Mouse (Mus musculus): ENCODE data around the gene Trim47. TPM values are rescaled to one million over a fixed set of nuclear protein-coding genes. Genes with fewer than 3 reads are reported as not detected.

Gene Trim47
- total and polyA plus RNA-seq, 2 experiments: 2.9 to 4.6 TPM

DNA sequence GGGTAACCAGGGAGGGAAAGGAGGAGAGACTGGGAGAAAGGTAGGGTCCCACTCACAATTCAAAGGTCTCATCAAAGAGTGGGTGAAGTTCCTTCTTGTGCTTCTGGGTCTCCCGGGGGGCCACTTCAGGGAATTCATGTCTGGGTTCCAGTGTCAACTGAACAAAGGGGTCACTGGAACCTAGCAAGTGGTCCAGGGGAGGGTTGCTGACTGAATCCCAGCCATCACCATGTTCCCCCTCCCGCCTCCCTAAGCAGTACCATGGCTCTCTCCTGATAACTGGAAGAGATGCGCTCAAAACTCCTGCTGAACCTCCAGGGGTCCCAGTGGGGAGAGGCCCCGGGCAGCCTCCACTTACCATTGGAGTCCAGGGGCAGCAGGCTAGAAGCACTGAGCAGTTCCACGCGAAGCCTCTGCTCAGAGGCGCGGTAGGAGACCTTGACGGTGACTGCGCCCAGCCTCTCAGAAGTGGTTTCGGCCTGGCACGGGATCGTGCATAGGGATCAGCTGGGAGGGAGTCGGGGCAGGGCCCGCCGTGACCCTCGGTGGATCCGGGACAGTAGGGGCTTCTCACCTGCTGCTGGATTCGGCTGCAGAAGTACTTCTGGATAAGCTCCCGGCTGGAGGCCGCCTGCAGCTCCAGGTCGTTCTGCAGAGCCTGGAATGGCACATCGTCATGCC, 62.7 kb downstream of the Trim47 start:
- WGBS: 69% methylated on average over 23 of the region's 23 CpGs
- Histone ChIP-seq H3K36me3 (ENCODE audit: control insufficient read depth, insufficient read depth, low read length) (peaks cover 2% of the 10 kb centered on the region; the same call in 1 of the 2 replicates), H3K27ac (replicated peaks; ENCODE audit: insufficient read depth, low read depth, low read length) (no peak overlapping the region), H3K4me3 (ENCODE audit: insufficient read depth, low read depth, low read length) (no peak overlapping the region), H3K4me1 (ENCODE audit: control insufficient read depth, insufficient read depth, low read length) (no peaks in the 10 kb centered on the region), H3K9ac (ENCODE audit: low read depth, low read length) (no peak overlapping the region), H3K27me3 (ENCODE audit: control insufficient read depth, insufficient read depth, low read length) (no peaks in the 10 kb centered on the region), H3K79me2 (ENCODE audit: control insufficient read depth, insufficient read depth, low read length) (no peaks in the 10 kb centered on the region)
- TF ChIP-seq POLR2A (IDR thresholded peaks at IDR 0.05; ENCODE audit: extremely low read depth, insufficient read depth, low read length) (no peak), CTCF (IDR thresholded peaks at IDR 0.05; ENCODE audit: low read depth, low read length) (no peak)
- no peak for DNase-seq (ENCODE audit: extremely low read depth, low read depth, low spot score)

DNA sequence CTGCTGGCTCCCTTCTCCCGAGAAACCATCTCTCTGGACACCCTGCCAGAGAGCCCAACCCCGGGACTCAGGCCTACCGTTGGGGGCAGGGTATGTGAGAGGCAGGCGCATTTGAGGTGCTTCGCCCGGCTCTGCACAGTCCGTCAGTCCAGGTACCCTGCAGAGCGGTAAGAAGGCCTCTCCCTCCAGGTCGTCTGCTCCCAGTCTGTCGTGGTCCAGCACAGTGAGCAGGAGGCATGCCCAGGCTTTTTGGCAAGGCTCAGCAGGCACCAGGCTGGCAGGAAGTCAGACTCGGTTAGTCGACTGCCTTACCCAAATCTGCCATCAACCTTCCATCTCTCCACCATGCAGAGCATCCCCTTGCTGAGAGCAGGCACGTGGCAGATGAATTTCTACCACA, 63.4 kb downstream of the Trim47 start:
- DNase-seq (ENCODE audit: extremely low read depth, low read depth, low spot score): no peak
- H3K36me3 ChIP-seq (ENCODE audit: control insufficient read depth, insufficient read depth, low read length): peaks cover 2% of the 10 kb centered on the region; the same call in 1 of the 2 replicates

GRCm38 (mm10) chr11:116062521-116062920, 64.5 kb downstream of the Trim47 start:
- TF ChIP-seq POLR2A (IDR thresholded peaks at IDR 0.05; ENCODE audit: extremely low read depth, insufficient read depth, low read length) (no peak), CTCF (IDR thresholded peaks at IDR 0.05; ENCODE audit: low read depth, low read length) (no peak)
- 82% methylated on average over 8 of the region's 8 CpGs for WGBS

More for the DNA sequence above, 63.4 kb downstream of the Trim47 start:
- H3K4me1 ChIP-seq (ENCODE audit: control insufficient read depth, insufficient read depth, low read length): no peaks in the 10 kb centered on the region
- H3K27me3 ChIP-seq (ENCODE audit: control insufficient read depth, insufficient read depth, low read length): no peaks in the 10 kb centered on the region
- no peaks in the 10 kb centered on the region for H3K79me2 ChIP-seq (ENCODE audit: control insufficient read depth, insufficient read depth, low read length)
- 53% methylated on average over 13 of the region's 13 CpGs for WGBS
- no peak overlapping the region for H3K4me3 ChIP-seq (ENCODE audit: insufficient read depth, low read depth, low read length)
- no peak overlapping the region for H3K9ac ChIP-seq (ENCODE audit: low read depth, low read length)
- H3K27ac ChIP-seq (replicated peaks; ENCODE audit: insufficient read depth, low read depth, low read length): no peak overlapping the region
- TF ChIP-seq CTCF (IDR thresholded peaks at IDR 0.05; ENCODE audit: low read depth, low read length) (no peak), POLR2A (IDR thresholded peaks at IDR 0.05; ENCODE audit: extremely low read depth, insufficient read depth, low read length) (no peak)

DNA sequence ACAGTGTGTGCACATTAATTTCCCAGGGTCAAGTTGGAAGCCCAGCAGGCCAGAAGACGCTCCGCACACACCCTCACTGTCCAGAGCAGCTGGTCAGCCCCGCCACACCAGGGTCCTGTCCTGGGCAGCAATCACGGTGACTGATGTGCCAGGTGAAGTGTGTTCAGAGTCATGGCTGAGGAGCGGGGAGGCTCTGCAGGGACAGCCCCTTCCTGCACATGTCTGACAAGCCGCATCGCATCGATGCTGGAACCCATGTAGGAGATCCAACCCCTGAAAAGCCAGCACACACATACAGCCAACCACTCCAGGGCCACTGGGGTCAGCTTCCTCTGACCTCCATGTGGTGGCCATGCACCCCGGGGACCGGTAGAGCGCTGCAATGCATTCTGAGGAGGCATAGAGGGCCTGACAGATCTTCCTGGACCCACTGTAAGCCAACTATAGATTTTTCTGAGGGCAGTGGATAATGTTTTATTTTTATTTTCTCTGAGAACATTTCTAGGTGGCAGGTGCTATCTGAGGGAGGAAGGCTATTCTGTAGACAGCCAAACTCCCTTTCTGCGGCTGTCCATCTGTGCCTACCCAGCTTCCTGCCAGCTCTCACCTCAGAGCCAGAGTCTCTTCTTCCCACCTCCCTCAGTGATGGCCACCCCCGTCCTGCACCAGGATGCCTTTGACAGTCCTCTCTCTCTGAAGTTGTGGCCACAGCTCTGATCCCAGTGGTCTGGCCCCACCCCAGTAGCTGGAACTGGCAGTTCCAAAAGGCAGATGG, 65.2 kb downstream of the Trim47 start:
- no peaks in the 10 kb centered on the region for H3K79me2 ChIP-seq (ENCODE audit: control insufficient read depth, insufficient read depth, low read length)
- 89% methylated on average over 13 of the region's 13 CpGs for WGBS
- no peak overlapping the region for H3K27ac ChIP-seq (replicated peaks; ENCODE audit: insufficient read depth, low read depth, low read length)
- H3K9ac ChIP-seq (ENCODE audit: low read depth, low read length): no peak overlapping the region
- TF ChIP-seq CTCF (IDR thresholded peaks at IDR 0.05; ENCODE audit: low read depth, low read length) (no peak), POLR2A (IDR thresholded peaks at IDR 0.05; ENCODE audit: extremely low read depth, insufficient read depth, low read length) (no peak)
- H3K4me1 ChIP-seq (ENCODE audit: control insufficient read depth, insufficient read depth, low read length): no peaks in the 10 kb centered on the region
- H3K4me3 ChIP-seq (ENCODE audit: insufficient read depth, low read depth, low read length): no peak overlapping the region
- H3K27me3 ChIP-seq (ENCODE audit: control insufficient read depth, insufficient read depth, low read length): no peaks in the 10 kb centered on the region
- peaks cover 2% of the 10 kb centered on the region; the same call in 1 of the 2 replicates for H3K36me3 ChIP-seq (ENCODE audit: control insufficient read depth, insufficient read depth, low read length)
- no peak for DNase-seq (ENCODE audit: extremely low read depth, low read depth, low spot score)

More at GRCm38 (mm10) chr11:116062521-116062920, 64.5 kb downstream of the Trim47 start:
- Histone ChIP-seq H3K27ac (replicated peaks; ENCODE audit: insufficient read depth, low read depth, low read length) (no peak overlapping the region), H3K4me1 (ENCODE audit: control insufficient read depth, insufficient read depth, low read length) (no peaks in the 10 kb centered on the region), H3K79me2 (ENCODE audit: control insufficient read depth, insufficient read depth, low read length) (no peaks in the 10 kb centered on the region), H3K27me3 (ENCODE audit: control insufficient read depth, insufficient read depth, low read length) (no peaks in the 10 kb centered on the region), H3K36me3 (ENCODE audit: control insufficient read depth, insufficient read depth, low read length) (peaks cover 2% of the 10 kb centered on the region; the same call in 1 of the 2 replicates), H3K9ac (ENCODE audit: low read depth, low read length) (no peak overlapping the region), H3K4me3 (ENCODE audit: insufficient read depth, low read depth, low read length) (no peak overlapping the region)
- DNase-seq (ENCODE audit: extremely low read depth, low read depth, low spot score): no peak

GRCm38 (mm10) chr11:116060596-116060995, 66.4 kb downstream of the Trim47 start:
- Histone ChIP-seq H3K27me3 (ENCODE audit: control insufficient read depth, insufficient read depth, low read length) (no peaks in the 10 kb centered on the region), H3K9ac (ENCODE audit: low read depth, low read length) (no peak overlapping the region), H3K4me3 (ENCODE audit: insufficient read depth, low read depth, low read length) (no peak overlapping the region), H3K79me2 (ENCODE audit: control insufficient read depth, insufficient read depth, low read length) (no peaks in the 10 kb centered on the region), H3K27ac (replicated peaks; ENCODE audit: insufficient read depth, low read depth, low read length) (no peak overlapping the region), H3K36me3 (ENCODE audit: control insufficient read depth, insufficient read depth, low read length) (peaks cover 2% of the 10 kb centered on the region; the same call in 1 of the 2 replicates), H3K4me1 (ENCODE audit: control insufficient read depth, insufficient read depth, low read length) (no peaks in the 10 kb centered on the region)
- DNase-seq (ENCODE audit: extremely low read depth, low read depth, low spot score): no peak
- TF ChIP-seq CTCF (IDR thresholded peaks at IDR 0.05; ENCODE audit: low read depth, low read length): no peak
- no peak for TF ChIP-seq POLR2A (IDR thresholded peaks at IDR 0.05; ENCODE audit: extremely low read depth, insufficient read depth, low read length)
- 89% methylated on average over 9 of the region's 9 CpGs for WGBS
